Mouse (Mus musculus): ENCODE measurements around the gene Bglap2.
"Not testable (repeated sequence)": the region's sequence is repeated elsewhere in the genome, so short reads cannot be mapped to it uniquely, and the experiment has no call there.

Gene Bglap2

DNA sequence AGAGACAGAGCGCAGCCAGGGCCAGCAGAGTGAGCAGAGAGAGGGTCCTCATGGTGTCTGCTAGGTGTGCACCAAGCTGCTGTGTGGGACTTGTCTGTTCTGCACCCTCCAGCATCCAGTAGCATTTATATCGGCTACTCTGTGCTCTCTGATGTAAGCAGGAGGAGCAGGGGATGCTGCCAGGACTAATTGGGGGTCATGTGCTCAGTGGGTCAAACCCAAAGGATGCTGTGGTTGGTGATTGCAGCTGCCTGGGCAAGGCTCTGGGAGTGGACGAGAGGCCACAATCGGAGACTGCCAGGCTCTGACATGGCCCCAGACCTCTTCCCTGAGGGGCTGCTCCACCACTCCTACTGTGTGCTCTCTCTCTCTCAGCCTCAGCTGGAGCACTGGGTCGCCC lies at the start of gene Bglap2:
Bglap2 (minus strand) TSS at position 101 of the 400 bp plus-strand sequence.
- not testable (repeated sequence) for DNase-seq (ENCODE audit: low spot score in 2 of 2)

DNA sequence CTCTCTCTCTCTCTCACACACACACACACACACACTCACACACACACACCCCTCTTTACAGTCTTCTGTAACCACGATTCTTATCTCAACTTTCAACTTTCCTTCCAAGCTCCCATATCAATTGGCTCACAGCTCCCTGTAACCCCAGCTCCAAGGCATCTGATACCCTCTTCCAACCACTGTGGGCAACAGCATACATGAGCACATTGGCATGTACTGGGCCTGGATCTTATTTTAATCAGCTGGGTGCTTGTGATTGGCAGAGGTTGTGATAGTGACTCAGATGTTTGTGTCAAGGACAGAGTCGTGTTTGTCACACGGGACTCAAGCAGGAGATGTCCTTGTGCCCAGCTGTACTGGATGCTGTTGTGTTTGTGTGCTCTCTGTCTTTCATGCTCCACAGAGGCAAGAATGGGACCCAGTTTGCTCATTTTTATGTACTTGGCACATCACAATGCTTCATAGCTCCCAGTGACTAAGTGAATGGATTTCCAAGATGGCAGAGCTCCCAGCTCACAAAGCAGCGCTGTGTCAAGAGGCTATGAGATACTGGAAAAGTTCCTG lies 48.9 kb upstream of the Bglap2 start:
- DNase-seq (ENCODE audit: low spot score in 2 of 2), result no peak

DNA sequence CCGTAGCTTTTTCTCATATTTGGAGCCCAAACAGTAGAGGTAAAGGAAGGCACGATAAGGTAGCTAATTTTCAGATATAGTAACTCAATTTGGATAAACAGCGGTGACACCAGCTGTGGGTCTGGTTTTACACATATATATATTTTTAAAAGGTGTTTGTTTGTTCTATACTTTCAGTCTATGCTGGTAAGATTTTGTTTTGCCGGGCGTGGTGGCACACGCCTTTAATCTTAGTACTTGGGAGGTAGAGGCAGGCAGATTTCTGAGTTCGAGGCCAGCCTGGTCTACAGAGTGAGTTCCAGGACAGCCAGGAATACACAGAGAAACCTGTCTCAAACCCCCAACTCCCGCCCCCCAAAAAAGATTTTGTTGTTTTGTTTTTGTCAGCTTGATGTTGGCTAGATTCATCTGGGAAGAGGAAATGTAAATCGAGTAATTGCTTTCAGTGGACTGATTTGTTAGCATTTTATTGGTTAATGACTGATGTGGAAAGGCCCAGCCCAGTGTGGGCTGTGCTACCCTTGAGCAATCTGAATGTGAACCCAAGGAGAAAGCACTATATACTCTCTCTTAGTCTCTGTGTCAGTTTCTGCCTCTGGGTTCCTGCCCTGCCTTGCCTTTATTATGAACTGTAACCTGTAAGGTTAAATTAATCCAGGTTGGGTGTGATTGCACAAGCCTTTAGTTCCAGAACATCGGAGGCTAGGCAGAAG lies 47.4 kb upstream of the Bglap2 start:
- DNase-seq (ENCODE audit: low spot score in 2 of 2), result no peak

DNA sequence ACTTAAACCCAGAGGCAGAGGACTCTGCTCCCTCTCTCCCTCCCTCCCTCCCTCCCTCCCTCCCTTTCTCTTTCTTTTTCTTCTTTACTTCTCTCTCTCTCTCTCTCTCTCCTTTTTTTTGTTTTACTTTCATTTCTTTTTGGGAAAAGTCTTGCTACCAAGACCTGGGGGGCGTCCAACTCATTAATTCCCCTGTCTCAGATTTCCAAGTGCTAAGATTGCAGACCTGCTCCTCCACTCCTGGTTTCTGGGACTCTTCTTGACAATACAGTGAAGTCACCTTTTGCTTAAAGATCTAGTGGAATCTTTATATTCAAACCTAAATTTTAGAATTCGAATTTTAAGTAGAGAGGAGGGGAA lies 46.8 kb upstream of the Bglap2 start:
- no peak for DNase-seq (ENCODE audit: low spot score in 2 of 2)

DNA sequence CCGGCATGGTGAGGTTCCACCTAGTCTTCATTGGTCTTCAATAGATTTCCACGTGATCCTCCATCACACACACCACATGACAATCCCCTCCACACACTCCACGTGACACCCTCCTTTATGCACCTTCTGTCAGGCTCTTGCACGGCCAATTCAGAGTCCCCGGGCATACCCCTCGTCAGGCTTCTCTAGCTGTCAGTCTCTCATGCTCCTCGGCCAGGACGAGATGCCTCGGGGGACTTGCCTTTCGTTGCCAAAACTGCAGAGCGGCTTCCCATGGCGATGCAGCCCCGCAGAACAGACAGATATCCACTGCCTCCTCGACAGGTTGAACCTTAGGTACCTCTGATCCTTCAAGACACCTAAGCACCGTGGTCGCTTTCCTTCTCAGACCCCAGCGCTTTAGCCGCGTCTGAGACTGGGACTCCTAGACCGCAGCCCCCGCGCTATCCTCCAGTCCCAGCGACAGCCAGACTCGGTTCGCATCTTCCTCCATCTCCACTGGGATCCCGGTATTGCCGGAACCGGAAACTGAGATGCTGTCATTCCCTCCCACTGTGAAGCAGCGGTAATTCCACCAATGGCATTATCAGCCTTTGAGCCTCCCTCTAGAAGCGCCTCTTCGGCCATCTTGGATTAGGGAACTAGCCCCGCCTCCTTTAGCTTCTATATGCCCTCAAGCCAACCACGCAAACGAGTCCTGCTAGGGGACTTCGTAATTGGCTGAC lies 46.3 kb upstream of the Bglap2 start, which contains the start of gene Slc25a44:
Slc25a44 (minus strand) TSS at position 535 of the 725 bp plus-strand sequence.
- peak; percentile 93 to 96 for DNase-seq (ENCODE audit: low spot score in 2 of 2)

DNA sequence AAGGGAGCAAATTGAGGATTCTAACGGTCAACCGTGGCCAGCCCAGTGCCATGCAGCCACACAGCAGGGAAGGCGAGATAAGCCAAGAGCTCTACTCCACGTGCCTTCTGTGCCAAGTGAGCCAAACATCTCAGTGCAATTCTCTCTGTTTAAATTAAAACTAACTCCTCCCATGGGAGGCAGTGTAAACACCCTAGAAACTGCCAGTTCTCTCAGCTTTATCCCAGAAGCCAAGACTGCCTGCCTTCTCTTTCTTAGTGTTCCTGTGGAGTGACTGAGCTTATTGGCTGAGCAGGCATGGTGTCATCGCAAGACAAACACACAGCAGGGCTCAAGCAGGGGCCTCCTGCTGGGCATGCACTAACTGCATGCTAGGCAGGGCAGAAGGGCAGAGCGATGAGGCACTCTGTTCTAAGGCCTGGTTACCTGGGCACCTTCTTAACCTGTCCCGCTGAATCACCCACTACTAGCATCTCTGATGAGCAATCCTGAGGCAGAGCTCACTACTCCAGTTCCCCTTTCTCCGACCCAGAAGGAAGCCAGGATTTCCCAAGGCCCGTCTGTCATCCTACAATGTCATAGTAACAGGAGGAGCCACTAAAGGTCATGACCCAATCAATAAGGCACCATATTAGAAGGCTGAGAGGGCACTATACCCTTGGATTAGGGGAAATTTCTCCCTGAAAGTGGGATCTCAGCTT lies 43.7 kb upstream of the Bglap2 start:
- no peak for DNase-seq (ENCODE audit: low spot score in 2 of 2)

DNA sequence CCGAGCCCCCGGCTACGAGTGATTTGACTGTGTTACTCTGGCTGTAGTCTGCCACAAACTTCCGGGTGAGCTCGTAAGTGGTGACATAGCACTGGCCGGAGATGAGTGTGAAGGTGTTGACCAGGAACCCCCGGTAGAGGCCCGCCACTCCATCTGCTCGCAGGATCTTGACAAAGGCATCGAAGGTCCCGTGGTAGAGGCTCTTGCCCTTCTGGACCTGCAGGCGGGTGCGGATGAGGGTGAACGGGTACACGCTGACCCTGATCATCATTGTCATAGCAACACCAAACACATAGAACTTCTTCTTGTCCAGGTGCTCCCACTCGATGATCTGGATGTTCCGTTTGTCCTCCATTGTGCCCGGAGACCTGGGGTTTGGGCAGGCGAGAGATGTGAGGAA lies 42.3 kb upstream of the Bglap2 start:
- DNase-seq (ENCODE audit: low spot score in 2 of 2), result no peak

DNA sequence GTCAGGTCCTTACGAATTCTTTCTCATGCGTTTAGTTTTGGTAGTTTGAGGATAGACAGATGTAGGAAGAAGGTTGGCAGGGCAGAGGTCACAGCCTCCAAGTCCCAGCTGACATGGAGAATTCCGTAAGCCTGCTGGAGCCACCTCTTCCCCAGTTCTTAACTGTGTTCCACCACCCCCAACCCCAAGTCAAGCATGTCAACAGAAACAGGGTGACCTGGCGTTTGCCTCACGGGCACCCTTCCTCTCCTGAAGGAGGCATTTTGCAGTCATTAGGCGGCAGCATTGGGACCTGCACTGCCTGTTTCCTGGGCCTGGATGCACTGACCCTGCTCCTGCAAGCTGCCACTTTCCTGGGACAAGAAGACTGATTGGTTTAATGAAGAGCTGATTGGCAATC lies 39.5 kb upstream of the Bglap2 start:
- no peak for DNase-seq (ENCODE audit: low spot score in 2 of 2)

DNA sequence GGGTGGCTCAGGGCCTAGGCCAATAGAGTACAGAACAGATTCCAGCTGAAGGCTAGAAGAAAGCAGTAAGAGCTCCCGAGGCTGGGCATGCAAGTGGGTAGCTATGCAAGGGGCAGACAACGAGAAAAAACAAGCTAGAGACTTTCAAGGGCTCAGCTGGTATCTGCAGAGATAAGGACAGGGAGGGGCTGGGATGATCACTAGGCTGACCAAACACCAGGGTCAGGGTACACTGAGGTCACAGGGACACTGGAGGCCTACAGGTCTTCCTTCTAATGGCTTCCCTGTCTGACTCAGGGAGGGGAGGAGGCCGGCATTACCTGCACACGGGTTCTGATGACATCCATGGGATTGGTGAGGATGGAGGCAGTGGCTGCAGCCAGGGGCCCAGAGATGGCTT lies 37.2 kb upstream of the Bglap2 start:
- DNase-seq (ENCODE audit: low spot score in 2 of 2), result no peak

DNA sequence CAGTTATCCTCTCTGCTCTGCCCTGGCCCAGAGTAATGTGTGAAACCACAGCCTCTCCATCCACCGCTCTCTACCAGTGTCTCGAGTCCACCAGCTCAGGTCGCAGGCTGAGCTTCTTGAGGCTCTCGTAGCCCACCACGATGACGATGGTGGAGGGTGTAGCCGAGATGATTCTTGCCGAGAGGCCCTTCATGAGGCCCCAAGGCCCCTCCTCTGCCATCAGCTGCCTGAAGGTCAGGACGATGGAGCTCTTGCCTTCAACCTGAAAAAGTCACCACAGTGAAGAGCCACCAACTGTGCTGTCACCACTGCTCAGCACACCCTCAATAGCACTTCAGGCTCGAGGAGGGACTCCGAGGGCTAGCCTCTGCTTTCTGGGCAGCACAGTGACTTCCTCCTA lies 34.1 kb upstream of the Bglap2 start:
- no peak for DNase-seq (ENCODE audit: low spot score in 2 of 2)

DNA sequence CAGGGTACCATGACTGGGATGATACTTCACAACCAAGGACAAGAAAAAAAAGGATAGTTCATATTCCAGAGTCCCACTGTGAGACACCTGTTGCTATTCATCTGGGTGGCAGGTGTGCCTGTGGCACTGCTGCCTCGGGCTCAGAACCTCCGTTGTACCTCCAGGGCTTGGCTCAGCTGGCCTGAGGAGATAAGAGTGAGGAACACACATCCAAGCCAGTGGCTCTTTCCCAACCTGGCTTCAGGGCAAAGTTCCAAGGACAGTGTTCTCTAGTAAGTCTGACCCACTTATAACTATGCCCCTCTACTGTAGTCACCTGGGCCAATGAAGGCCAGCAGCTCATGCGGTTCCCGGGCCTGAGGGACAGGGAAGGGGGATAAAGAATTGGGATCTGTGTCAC lies 33.2 kb upstream of the Bglap2 start:
- DNase-seq (ENCODE audit: low spot score in 2 of 2), result no peak

DNA sequence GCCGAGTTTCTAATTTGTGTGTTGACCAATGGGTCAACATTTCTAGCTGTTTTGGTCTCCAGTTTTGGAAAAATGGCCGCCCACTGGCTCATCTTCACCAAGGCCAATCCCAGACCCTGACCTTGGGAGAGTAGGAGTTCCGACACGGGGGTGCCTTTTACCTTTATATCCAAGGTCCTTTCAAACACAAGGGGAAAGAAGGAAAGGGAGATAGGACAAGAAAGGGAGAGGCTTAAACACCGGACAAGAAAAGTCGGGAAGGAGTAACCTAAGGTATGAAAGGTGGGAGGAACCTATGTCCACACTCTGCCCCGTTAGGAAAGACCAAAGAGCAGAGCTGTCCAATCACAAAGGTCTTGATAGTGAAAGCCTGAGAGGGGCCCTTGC lies 32.1 kb upstream of the Bglap2 start:
- no peak for DNase-seq (ENCODE audit: low spot score in 2 of 2)

DNA sequence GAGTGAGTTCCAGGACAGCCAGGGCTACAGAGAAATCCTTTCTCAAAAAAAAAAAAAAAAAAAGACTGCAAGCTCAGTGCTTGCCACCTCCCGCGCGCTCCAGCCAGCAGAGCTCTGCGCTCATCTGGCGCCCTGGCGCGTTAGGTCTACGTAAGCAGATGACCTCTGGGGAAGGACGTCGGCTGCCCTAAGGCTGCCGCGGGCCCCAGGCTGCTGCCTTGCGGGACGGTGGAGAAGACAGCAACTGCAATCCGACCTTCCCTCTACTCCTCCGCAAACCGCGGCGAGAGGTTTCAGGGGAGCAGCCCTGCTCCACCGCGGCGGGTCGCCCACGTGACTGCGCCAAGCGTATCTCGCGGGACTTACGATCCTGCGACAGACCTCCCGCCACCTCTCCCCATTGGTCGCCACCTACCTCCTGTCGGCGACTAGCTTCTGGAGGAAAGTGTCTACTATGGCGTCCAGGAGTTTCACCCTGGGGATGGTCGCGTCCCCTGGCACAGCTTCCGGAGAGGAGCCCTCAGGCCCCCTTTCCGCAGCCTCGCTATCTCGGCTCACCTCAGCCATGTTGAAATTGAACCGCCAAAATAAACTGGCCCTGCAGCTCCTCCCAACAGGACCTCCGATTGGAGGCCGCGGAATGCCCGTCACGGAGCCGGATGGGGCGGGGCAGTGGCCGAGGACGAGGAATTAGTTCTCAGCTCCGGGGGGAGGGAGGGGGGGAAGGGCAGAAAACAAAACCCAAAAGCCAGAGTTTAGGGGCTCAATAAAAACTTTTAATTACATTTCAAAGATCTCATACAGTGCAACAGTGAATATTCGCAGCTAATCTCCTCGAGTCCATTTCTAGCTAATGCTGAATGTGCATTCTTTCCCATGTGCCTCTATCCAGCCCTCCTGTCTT lies 31.5 kb upstream of the Bglap2 start, which contains the start of gene Pmf1:
Pmf1 (minus strand) TSS at position 591 of the 904 bp plus-strand sequence.
- peak; percentile 84 to 87 for DNase-seq (ENCODE audit: low spot score in 2 of 2)

DNA sequence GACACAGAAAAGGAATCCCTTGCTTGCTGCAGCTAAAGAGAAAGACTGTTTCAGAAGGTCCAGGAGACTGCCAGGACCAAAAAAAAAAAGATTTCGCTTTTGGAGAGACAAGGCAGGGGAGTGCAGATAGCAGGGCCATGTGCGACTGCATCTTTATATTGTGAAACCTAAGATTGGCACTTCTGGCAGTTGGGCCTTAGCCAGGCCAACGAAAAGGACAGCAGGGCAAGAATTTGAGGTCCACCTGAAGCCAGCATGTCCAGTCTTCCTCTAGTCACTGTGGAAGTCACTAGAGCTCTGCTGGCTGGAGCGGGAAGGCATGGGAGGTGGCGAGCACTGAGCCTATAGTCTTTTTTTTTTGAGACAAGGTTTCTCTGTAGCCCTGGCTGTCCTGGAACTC lies 30.5 kb upstream of the Bglap2 start:
- DNase-seq (ENCODE audit: low spot score in 2 of 2), result no peak

DNA sequence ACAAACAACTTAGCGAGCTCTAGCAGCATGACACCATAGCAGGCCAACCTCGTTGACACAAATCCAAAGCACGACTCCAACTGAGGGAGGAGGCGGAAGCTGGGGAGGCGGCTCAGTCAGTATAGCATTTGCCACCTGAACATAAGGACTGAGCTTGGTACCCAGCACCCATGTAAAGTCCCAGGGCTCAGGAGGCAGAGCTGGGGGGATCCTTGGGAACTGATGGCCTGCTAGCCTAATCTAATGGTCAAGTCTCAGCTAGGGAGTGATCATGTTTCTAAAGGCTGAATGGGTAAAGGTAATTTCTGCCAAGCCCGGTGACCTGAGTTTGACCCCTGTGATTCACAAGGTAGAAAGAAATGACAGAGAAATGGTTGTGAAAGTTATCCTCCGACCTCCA lies 29.0 kb upstream of the Bglap2 start:
- DNase-seq (ENCODE audit: low spot score in 2 of 2), result no peak

DNA sequence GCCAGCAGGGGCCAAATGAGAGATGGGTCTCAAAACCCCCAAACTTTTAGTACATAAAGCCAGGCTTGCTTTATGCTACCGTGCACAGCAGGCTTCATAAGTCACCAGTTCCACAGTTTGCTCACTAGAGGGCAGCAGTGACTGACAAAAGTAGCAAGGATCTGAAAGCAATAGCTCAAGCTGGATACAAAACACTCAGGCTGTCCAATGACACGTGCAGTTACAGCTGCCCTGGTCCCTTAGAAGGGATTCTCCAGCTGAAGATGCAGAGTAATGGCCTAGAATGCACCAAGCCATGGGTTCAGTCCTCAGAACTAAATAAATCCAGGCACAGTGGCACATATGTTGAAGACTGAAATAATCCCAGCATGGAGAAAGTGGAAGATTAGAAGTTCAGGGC lies 28.6 kb upstream of the Bglap2 start:
- DNase-seq (ENCODE audit: low spot score in 2 of 2), result peak; percentile 25 to 39

DNA sequence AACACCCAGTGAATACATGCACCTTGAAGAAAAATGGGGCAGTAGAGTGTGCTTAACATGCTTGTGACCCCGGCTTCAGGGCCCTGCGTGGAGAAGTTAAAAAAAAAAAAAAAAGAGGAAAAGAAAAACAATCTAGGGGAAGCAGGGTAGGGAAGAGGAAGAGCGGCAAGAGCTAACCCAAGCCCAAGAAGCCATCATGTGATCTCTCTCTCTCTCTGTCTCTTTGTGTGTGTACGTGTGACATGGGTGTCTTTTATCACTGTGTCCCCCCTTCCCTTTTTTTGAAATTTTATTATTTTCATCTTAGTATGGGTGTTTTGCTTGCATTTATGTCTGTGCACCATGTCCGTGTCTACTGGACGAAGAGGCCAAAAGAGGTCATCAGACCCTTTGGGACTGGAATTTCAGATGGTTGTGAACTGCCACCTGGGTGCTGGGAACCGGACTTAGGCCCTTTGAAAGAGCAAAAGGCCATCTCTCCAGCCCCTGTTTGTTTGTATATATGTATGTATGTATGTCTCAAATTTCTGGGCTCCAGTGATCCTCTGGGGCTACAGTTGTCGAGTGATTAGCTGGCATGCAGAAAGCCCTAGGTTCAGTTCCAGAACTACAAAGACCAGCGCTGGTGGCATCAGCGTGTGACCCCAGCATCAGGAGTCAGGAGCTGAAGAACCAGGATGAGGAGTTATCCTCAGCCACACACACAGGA lies 25.2 kb upstream of the Bglap2 start:
- no peak for DNase-seq (ENCODE audit: low spot score in 2 of 2)

DNA sequence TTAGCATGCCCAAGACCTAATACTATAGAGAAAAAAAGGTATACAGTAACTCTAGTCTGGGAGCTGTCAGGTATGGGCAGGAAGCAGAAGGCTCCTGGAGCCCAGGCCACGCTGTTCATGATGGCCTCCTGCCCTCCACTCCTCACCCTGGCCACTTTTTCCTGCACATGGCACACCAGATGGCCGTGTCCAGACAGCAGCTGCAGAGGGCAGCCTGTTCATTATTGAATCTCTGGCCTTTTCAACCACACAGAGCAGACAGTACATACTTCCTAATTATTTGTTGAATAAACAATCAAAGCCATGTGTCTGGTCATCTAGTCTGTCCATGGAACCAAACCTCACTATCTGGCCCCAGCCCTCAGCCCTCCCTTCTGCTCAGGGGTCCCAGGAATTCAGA lies 20.2 kb upstream of the Bglap2 start:
- DNase-seq (ENCODE audit: low spot score in 2 of 2), result no peak

DNA sequence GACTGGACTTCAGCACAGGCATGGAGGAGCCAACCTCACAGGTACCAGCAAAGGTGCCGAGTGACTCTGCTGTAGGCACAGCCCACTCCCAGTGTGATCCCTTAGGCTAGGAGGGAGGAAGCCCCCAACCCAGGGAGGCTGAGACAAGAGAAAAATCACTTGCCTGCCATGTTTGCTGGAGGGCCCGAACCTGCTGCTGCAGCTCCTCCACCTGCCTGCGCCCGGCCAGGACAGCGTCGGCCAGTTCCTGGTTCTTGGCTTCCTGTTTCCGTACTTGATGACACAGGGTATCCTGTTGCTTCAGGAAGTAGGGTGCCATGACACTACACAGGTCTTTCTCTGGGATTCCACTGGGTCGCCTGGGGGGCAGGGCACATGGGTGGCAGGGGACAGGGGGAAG lies 17.2 kb upstream of the Bglap2 start:
- no peak for DNase-seq (ENCODE audit: low spot score in 2 of 2)

DNA sequence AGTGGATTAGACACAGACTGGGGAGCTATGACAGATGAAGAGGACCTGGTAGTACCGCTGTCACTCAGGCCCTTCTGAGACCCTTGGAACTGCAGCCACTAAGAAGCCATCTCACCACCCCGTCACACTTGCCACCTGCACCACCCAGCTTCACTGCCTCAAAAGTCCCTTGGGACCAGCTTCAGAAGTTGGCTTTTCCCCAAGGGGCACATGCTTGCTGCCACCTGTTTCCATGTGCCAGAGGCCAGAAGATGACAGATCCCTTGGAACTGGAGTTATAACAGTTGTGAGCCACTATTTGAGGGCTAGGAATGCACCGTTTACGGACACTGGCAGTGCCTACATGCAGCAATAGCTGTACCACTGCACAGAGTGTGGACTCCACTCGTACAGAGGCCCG lies 16.8 kb upstream of the Bglap2 start:
- no peak for DNase-seq (ENCODE audit: low spot score in 2 of 2)

Measured in urinary bladder, adult 18-20 months (tissue).